Mouse (Mus musculus) inflammation-experienced regulatory T-cells (primary cell): ENCODE measurements around the gene Ugt3a2. TPM values are rescaled to one million over a fixed set of nuclear protein-coding genes. Genes with fewer than 3 reads are reported as not detected.

Experiments
- polyA plus RNA-seq, 2 experiments: library from polyadenylated mRNA; unstranded; fragments of 100-300 nt; shearing (Covaris generic); gene quantifications; one replicate each; pipeline ENCODE4 v1.2.1; 2017

The Ugt3a2 gene
- polyA plus RNA-seq, result not detected

GRCm38 (mm10) chr15:9335341-9335740 is at the start of gene Ugt3a2:
TSS of gene Ugt3a2 (plus strand) at chr15:9335550.

Other genes with a start within 250 kb of the Ugt3a2 start
- 1 to 10 TPM; 1.1 to 1.7 TPM for gene Lmbrd2, start 195.0 kb upstream of the Ugt3a2 start, polyA plus RNA-seq
- 1 to 10 TPM; 5.3 to 7.0 TPM for gene Skp2, start 180.1 kb upstream of the Ugt3a2 start, polyA plus RNA-seq
- gene Ugt3a1, start 58.7 kb upstream of the Ugt3a2 start, polyA plus RNA-seq, result under 1 TPM in 1 of 2 experiments, not detected in 1; 0.12 TPM
- gene Capsl, start 100.5 kb downstream of the Ugt3a2 start, polyA plus RNA-seq, result 1 to 10 TPM; 3.0 to 4.4 TPM
- 100 to 1,000 TPM; 238 to 397 TPM for gene Il7r, start 194.6 kb downstream of the Ugt3a2 start, polyA plus RNA-seq